Mouse (Mus musculus) 416B (cell line): ENCODE measurements at regions not wholly inside any gene's neighbourhood (a gene's known extent, or its start where the extent isn't known, plus 50 kb on each side); places are given as distances from the start of the nearest gene placed in this dataset.

ENCODE experiments used
- DNase-seq: peaks from one replicate; pipeline ENCODE4 v3.0.0; 2011; ENCODE audit warnings: low read depth

DNA sequence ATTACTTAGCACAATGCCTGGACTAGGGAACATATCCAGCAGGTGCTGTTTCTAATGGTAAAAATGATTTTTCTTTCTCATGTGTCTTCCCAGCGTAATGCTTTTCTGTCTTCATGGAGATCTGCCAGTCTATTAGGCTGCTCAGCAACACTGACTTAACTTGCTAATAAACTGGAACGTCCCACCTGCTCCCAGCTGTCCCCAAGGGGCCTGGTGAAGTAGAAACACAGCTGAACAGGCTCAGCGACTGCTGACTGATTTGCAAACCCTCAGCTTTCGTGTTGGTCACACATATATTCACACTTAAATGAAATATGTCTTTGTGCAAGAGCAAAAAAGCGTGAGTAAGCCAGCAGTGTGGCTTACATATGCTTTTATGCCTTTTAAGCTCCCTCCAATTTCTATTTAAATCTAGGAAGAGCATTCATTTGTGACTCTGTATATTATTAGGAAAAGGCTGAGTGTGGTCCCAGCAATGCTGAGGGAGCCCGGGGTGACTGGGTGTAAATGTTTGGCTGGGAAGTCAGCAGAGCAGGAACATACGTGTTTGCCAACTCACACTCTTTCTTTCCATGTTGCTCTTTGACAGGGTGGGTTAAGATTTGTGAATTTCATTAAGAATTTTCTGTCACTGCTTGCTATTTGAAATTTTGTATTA is 146.7 kb upstream of the Rgmb start:
- DNase-seq = no peak

DNA sequence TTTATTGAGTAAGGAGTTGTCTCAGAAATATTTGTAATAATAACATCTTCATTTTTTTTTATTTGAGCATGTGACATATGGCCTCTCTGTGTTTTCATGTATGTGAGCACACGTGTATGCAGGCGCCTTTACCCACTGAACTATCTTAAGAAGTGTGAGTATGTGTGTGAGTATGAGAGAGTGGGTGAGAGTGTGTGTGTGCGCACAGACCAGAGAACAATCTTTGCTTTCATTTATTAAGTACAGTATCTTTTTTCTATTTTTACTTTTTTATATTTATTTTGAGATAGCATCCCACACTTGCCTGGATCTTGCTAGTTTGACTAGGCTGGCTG is 140.5 kb upstream of the Rgmb start:
- no peak for DNase-seq

DNA sequence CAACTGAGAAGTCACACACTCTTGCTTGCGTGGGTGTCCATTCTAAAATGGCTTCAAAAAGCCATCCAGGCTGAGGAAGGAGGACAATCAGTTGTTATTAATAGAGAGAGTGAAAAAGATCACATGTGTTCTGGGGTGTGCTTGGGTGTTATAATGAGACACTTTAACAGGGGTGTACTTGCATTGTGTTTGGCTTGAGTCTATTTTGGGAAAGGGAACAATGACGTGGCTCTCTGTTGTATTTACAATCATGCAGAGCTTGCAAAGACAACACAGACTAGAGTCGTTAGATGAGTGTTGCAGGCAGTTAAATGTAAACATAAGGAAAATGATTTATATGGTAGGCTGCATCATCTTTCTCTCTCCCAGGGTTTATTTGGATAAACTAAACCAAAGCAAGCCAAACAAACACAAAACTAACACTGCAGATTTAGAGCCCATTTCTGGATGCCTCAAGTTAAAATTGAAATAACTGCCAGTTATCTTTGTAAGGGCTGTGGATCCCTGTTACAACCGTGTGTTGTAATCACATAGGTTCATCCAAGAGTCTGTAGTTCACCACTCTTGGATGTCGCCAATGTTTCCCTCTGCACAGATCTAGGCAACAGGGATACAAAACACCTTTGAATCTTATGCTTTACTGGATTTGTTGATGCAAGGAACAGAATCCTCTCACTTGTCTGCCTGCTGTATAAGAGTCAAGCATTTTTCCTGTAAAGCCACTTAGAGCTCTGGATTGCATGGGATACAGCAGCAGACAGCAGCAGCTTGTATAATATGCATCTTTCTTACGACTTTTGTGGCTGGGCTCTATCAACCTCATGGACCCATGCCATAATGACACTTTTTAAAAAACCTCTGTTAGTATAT is 139.9 kb upstream of the Rgmb start:
- no peak for DNase-seq

DNA sequence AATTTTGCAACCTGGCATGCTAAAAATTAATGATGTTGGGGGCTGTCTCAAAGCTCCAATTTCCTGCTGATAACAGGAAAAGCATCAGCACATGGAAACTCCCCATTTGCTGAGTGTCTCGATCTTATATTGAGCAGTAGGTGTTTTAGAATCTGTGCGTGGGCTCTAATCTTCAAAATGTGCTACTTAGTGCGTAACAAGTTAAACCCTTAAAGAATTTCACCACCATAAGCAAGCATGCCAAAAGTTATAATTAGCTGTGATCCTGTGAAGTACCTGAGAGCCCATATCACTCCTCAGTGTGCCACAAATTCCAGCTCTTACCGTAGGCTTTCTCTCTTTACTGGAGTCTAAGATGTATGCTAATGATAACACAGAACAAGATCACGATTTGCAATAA is 137.5 kb upstream of the Rgmb start:
- no peak for DNase-seq

DNA sequence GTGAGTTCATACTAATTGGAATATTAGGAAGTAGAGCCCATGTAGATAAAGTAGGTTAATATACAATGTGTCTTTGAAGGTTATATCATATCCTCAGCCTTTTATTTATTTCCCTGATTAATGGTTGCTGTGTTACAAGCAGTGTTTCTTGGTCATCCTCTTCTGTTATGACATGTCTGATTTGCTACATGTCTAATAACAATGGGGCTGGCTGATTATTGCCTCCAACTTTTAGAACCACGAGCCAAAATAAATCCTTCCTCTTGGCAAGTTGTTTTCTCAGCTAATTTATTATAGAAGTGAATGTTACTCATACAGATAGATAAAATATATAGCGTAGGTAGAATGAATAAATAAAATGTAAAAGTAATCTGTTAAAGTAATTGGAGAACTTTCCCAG is 124.8 kb upstream of the Rgmb start:
- DNase-seq = no peak

DNA sequence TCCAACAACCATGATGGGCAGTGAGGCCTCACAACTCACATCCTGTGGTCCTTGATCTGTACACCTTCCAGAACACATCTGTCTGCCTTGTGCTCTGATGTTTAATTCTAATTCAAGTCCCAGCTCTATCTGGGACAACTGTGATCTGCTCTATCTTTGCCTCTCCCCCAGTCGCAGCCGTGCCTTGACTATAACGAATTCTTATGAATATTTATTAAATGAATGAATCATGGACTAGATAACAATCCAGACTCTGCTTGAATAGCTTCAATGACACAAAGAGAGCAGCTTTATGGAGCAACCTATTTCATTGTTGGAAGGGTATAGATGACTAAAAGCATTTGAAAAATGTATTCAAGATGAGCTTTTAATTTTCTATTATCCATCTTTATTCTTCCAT is 120.8 kb upstream of the Rgmb start:
- no peak for DNase-seq

DNA sequence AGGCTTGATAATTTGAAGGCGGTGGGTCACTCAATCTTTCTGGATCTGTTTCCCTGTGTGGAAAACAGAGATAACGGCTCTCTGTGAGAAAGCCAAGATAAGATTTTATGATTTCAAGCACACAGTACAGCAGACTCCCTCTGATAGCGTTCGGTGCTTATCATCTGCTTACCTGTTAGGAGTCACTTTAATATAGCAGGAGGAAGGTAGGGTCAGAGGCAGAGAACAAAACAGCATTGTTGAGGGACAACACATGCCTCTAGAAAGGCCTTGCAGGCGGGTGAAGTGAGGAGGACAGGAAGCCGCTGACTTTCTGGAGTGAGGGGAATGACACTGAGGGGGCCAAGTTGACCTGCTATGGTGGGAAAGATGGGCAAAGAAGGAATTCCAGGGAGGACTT is 118.9 kb upstream of the Rgmb start:
- DNase-seq = no peak

DNA sequence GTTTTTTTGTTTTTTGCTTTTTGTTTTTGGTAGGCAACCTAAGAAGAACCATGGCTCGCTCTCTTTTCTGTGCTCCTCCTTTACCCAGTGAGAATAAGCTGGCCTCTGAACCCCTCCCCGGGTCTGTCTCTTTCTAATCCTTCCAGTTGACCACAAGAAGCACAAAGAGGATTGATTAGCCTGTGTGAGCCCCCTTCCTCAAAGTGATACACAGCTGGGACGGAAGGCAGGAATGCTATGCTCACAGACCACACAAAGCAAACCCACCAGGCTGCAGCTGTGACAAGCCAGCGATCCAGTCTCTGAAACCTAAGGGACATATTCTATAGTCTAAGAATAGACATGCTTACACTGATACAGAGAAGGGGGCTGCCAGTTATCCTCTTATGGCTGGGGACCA is 111.5 kb upstream of the Rgmb start:
- no peak for DNase-seq

DNA sequence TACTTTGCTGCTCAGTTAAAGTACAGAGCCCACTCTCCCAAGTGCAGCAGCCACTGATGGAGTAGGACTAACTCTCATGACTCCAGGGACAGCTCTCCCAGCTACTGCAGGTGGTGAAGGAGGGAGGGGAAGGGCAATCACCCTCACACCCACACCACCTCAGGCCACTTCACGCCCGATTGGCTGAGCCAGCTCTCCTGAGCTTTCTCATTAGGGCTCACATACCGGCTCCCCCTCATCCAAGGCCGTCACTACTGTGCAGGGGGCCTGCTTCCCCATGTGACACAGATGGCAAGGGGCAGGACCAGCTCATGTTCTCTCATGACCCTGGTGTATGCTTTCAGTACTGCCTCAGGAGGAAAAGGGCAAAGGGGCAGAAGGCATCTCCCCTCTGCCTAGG is 87.8 kb upstream of the Rgmb start:
- no peak for DNase-seq

DNA sequence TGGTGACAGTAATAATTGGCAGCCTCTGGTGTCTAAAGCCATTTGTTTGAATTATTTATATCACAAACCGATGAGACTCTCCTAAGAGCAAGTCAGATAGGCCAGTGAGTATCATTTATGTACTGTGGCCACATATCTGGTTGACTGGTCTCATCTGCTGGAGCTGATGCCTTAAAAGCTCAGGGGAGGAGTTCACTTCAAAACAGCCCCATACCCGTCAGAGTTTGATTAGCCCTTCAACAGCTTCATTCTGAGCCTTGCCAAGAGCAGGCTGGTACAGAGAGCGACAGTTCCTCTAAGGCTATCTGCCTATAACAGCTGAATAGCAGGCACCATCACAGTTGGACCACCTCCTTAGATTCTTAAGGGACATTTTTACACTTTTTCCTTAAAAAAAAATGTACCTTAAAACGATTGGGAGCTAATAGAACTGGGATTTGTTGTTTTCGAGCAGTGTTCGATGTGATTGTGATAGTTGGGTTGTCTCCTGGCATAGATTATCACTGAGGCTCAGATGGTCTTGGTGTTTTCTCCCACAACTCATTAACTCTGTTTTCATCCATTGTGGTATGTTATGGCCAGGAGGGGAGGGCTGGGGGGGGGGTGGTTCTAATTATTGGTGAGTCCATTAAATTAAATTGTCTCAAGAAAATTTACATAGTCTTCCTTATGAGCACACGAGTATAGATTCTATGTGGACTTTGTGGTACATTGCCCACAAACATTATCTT is 68.0 kb upstream of the Rgmb start:
- DNase-seq = no peak

DNA sequence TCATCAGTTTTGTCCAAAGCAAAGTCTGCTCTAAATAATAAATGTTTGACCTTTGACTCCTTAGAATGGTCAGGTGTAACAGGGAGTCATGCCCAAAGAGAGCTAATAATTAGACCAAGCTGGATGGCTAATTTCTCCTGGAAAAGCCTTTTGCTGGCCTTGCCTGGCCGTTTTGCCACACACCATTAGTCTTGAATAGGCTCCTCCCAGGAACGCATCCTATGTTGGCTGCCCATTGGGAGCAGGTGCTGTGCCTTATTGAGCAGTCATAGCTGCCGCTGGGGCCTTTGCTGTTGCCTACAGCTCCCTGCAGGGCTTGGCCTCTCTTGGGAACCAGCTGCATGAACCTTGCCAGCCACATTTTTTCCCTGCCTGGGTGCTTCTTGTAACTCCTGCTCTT is 65.1 kb upstream of the Rgmb start:
- no peak for DNase-seq

DNA sequence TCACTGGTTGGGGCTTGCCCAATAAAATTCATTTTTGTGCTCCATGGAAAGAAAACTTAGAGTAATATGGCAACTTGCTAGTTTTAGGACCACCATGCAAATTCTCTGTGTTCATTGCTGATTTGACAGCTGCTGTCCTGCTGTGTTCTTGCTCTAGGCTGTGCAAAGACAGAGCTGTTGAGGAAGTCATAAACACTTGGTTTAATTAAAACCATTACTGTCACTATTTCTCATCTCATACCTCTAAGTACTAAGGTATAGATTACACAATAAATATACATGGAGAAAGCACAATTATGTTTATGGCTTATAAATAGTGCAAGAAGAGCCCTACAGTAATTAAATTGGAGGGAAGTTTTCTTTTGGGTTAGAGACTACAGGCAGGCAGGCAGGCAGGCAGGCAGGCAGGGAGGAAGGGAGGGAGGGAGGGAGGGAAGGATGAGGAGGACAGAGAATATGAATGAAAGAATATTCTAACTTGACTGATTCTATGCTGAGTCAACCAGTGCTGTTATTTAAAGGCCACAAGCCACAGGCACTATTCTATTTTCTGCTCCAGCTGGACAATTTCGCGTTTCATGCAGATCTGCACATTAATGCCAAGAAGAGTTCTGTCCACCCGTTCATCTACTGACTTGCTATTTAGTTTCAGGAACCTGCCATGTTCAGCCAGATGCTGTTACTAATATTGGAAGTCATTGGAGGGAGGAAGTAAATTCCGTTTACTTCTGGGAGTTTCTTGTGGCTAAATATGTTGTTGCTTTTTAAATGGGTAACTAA is 61.2 kb upstream of the Rgmb start:
- DNase-seq = no peak

DNA sequence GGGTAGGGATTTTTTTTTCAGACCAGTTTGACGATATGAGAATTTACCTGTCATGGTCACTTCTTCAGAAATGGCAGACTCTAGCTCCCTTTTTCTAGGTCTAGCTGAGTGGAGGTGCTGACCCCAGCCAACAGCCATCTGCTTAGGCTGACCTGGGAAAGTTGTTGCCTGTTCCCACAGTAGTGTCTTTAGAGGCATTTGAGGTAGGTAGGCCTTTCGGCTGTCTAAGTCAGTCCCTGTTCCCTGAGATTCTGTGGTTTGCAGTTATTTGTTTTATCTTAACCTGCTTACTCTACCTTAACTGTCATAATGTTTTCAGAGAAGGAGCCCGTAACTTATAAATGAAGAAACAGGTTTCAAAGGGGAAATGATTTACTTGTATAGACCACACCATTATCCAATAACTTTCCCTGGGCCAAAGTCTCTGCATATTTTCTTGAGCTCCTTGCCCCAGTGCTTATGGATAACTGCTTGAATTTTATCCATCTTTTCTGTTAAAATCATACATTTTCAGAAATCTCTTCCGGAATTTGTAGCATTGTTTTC is 59.8 kb upstream of the Rgmb start:
- no peak for DNase-seq

DNA sequence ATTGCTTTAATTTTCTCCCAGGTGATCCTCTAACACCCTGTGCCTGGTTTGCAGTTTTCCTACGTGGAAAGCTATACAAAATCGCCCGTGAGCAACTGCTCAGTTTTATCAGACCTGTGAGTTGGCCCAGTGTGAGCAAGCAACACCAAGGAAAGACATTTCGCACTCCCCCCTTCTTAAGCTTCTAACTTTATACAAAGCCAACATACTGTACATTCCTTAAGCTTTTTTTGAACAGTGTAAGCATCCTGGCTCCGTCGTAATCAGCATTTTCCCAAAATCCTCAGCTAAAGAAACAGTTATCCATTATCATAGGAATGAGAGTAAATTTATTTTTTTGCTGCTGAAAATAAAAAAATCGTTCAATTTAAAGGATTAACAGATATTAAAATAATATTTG is 52.0 kb upstream of the Rgmb start:
- DNase-seq = no peak

DNA sequence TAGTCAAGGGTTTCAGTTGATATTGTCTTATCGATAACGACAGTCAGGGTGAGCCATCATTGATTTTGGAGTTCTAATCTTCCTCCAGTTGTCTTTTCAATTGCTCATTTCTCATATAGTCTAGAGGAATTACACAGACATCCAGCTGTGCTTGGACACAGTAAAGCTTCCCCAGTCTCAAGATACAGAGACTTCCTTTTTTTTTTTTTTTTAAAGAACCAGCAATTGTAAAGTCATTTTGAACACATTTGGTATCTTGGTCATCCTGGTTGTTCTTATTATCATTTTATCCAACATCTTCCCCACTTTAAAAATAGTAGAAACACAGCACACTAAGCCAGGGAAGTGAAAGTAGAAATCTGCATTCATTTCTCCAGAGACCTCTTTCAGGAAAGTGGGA is 51.4 kb upstream of the Rgmb start:
- DNase-seq = no peak
